8 mouse cellular contexts compared by ENCODE assay signal in genomic region chr10:5922294-5922828, GRCm38 (mm10). TPM values are rescaled to one million over a fixed set of nuclear protein-coding genes. Genes with fewer than 3 reads are reported as not detected.
DNase-seq lines count a peak whose midpoint lies in the region; ATAC-seq and TF ChIP-seq lines count a peak whose summit lies in the region.

Gene Rgs17 (minus strand): TSS chr10:5922400.

- in situ Hi-C loops in Patski (cut with MboI; ENCODE audit: low pct_unique_long_range_greater_than_20kb), result no loop called here

- peak within 1 kb of the TSS; percentile 80 for H3K4me3 ChIP-seq in forebrain, embryonic 13.5 days
- H3K4me3 ChIP-seq in small intestine, adult 2 months (ENCODE audit: low read depth, low read length), result peak within 1 kb of the TSS; percentile 54

- no peak for TF ChIP-seq CTCF in Patski (IDR thresholded peaks at IDR 0.05)
- TF ChIP-seq CTCF in small intestine, adult 2 months (IDR thresholded peaks at IDR 0.05; ENCODE audit: extremely low read depth, insufficient read length, insufficient replicate concordance, low read depth, low read length), result no peak

- 0% methylated on average over 12 of the region's 35 CpGs for WGBS in forebrain, embryonic 13.5 days
- 2% methylated on average over 35 of the region's 35 CpGs for WGBS in small intestine, adult 2 months

- H3K9me3 ChIP-seq in forebrain, embryonic 13.5 days (replicated peaks), result no peaks in the 10 kb centered on the region

- ATAC-seq in Patski, result peak; percentile 86
- peak; percentile 95 for ATAC-seq in forebrain, embryonic 13.5 days
- ATAC-seq in megakaryocyte progenitor cell, adult 5-6 weeks (replicated peaks; ENCODE audit: poor library complexity), result peak; percentile 46
- ATAC-seq in CD4-positive, CD25-positive, alpha-beta regulatory T cell, adult 4 months, result no peak

- H3K27ac ChIP-seq in forebrain, embryonic 13.5 days, result peak within 1 kb of the TSS; percentile 66; the same call in 1 of the 2 replicates
- H3K27ac ChIP-seq in small intestine, adult 2 months (ENCODE audit: insufficient read depth, low read depth, low read length), result no peak within 1 kb of the TSS

- DNase-seq in Patski (ENCODE audit: low read depth, low spot score), result no peak
- DNase-seq in c-Kit-positive CD71-negative TER-119-negative erythroid progenitor cells, embryonic 14.5 days (ENCODE audit: low read depth), result peak; percentile 10
- DNase-seq in heart, postnatal 10 days, result peak; percentile 41 to 45
- peak; percentile 72 to 77 for DNase-seq in left cerebral cortex, adult 18-20 months (ENCODE audit: low spot score in 2 of 2)

- peaks cover 44% of the 10 kb centered on the region for H3K27me3 ChIP-seq in Patski
- H3K27me3 ChIP-seq in forebrain, embryonic 13.5 days, result no peaks in the 10 kb centered on the region
- peaks cover 10% of the 10 kb centered on the region for H3K27me3 ChIP-seq in small intestine, adult 2 months (ENCODE audit: control insufficient read depth, insufficient read depth, low read length)

- TF ChIP-seq POLR2A in small intestine, adult 2 months (IDR thresholded peaks at IDR 0.05; ENCODE audit: low read depth, low read length), result no peak

- POLR2A ChIA-PET in Patski (lab: Charles Lee), result interaction anchor here (0.7 kb wide), 1 partner anchor 9 kb away, joined by 3 read pairs; no protein-coding TSS in a partner anchor

- peaks cover 9% of the 10 kb centered on the region for H3K4me1 ChIP-seq in forebrain, embryonic 13.5 days
- no peaks in the 10 kb centered on the region for H3K4me1 ChIP-seq in small intestine, adult 2 months (ENCODE audit: control insufficient read depth, insufficient read depth, insufficient read length, low read length)

- H3K36me3 ChIP-seq in forebrain, embryonic 13.5 days (ENCODE audit: poor library complexity, severe bottlenecking), result no peaks in the 10 kb centered on the region
- H3K36me3 ChIP-seq in small intestine, adult 2 months (ENCODE audit: control insufficient read depth, insufficient read depth, low read length), result no peaks in the 10 kb centered on the region

- intact Hi-C loops in heart, postnatal 10 days (cut with DNase I), result no loop called here

- CTCF ChIA-PET in Patski (lab: Charles Lee), result no interaction called here

- peak within 1 kb of the TSS; percentile 83 for H3K9ac ChIP-seq in forebrain, embryonic 13.5 days

- peak within 1 kb of the TSS; percentile 95 for H3K4me2 ChIP-seq in forebrain, embryonic 13.5 days

RNA-seq across cellular contexts. Expression of gene Rgs17, which starts in this region (rescaled TPM):
- polyA plus RNA-seq in Patski (2021), result 0.24 TPM
- polyA plus RNA-seq in forebrain, embryonic 13.5 days (2015; fragmentation: Nextera tagmentation; extraction: Ambion mirVana), result 7.1 and 7.7 TPM in 2 replicates
- total RNA-seq in heart, postnatal 10 days (2021), result 1 to 10 TPM in 1 of 2 experiments, under 1 TPM in 1; 0.82 to 1.4 TPM
- 10 to 100 TPM; 66.7 to 68.3 TPM for total RNA-seq in left cerebral cortex, adult 18-20 months (2021)
- total RNA-seq in megakaryocyte progenitor cell, adult 5-6 weeks (2015), result not detected in 2 replicates
- total RNA-seq in megakaryocyte progenitor cell, adult 5-6 weeks (2017), result not detected in 2 replicates
- 0.03 and 0.15 TPM in 2 replicates for polyA plus RNA-seq in small intestine, adult 2 months (2012; rRNA removed)
- under 1 TPM in 1 of 2 experiments, not detected in 1; 0.19 TPM for polyA plus RNA-seq in CD4-positive, CD25-positive, alpha-beta regulatory T cell, adult 4 months (2017; shearing (Covaris generic))

Comparison
In these comparisons a context has a peak if more than half of its experiments do, and no peak if none do; other contexts are left out.
1. RNA of gene Rgs17 (total RNA-seq): 66.7 to 68.3 TPM in left cerebral cortex, adult 18-20 months; 0.82 to 1.4 TPM in heart, postnatal 10 days and not detected in megakaryocyte progenitor cell, adult 5-6 weeks; every median in the first group is over 10 times any median in the second.
2. Peak in ATAC-seq in Patski; RNA of the gene not detected or under 1 TPM.
3. Peak in ATAC-seq in megakaryocyte progenitor cell, adult 5-6 weeks; RNA of the gene not detected or under 1 TPM.